Mouse (Mus musculus) cerebellum, adult 2 months (tissue): ENCODE results near the gene Rundc3b.

Source experiments
- CTCF ChIP-seq: fragments of 200-500 bp; IDR thresholded peaks from 2 replicates; pipeline ENCODE4 v1.5.1; 2011; ENCODE audit warnings: low read depth, mild to moderate bottlenecking, control low read depth, low read length, moderate library complexity, borderline replicate concordance; ENCODE audit not compliant: insufficient read depth
- POLR2A ChIP-seq: fragments of 200-500 bp; IDR thresholded peaks from 2 replicates; pipeline ENCODE4 v1.6.1; 2011; ENCODE audit warnings: low read length, control low read depth, borderline replicate concordance; ENCODE audit not compliant: insufficient read depth

GRCm38 (mm10) chr5:8491778-8492177 is 131.0 kb downstream of the Rundc3b start:
- TF ChIP-seq POLR2A (no peak), CTCF (no peak)
